Mouse (Mus musculus) kidney, embryonic 14.5 days (tissue): ENCODE measurements around the gene Ilf2. TPM values are rescaled to one million over a fixed set of nuclear protein-coding genes. Genes with fewer than 3 reads are reported as not detected.
A peak's percentile ranks its signal among the peaks of the same experiment; 100 is the strongest.

ENCODE experiments used
- ATAC-seq: fragments of 200-750 bp; cut with Nextera tagmentation; 2 replicates; pipeline ENCODE4 v1.8.0; 2017; ENCODE audit warnings: moderate number of reproducible peaks, mild to moderate bottlenecking, moderate TSS enrichment, moderate library complexity; ENCODE audit not compliant: low FRiP score, low TSS enrichment
- H3K27ac ChIP-seq: fragments of 300-500 bp; sonication (generic); 2 replicates; pipeline ENCODE4 v1.5.1; 2014; ENCODE audit warnings: low read depth, mild to moderate bottlenecking, low read length, moderate library complexity, mixed read lengths
- H3K27me3 ChIP-seq: fragments of 300-500 bp; sonication (generic); 2 replicates; pipeline ENCODE4 v1.6.1; 2014; ENCODE audit warnings: mild to moderate bottlenecking, low read length; ENCODE audit not compliant: control insufficient read depth, insufficient read depth
- H3K36me3 ChIP-seq: fragments of 300-500 bp; sonication (generic); 2 replicates; pipeline ENCODE4 v1.6.1; 2014; ENCODE audit warnings: low read length, mixed read lengths; ENCODE audit not compliant: control insufficient read depth, insufficient read depth
- H3K4me1 ChIP-seq: fragments of 300-500 bp; sonication (generic); 2 replicates; pipeline ENCODE4 v1.6.1; 2014; ENCODE audit warnings: low read length, mixed read lengths; ENCODE audit not compliant: control insufficient read depth, insufficient read depth
- H3K4me2 ChIP-seq: fragments of 300-500 bp; sonication (generic); replicated peaks from 2 replicates; pipeline ENCODE4 v1.6.1; 2014; ENCODE audit warnings: low read depth, mild to moderate bottlenecking, low read length
- H3K4me3 ChIP-seq: fragments of 300-500 bp; sonication (generic); 2 replicates; pipeline ENCODE4 v1.5.1; 2014; ENCODE audit warnings: mild to moderate bottlenecking, low read length
- H3K9ac ChIP-seq: fragments of 300-500 bp; sonication (generic); 2 replicates; pipeline ENCODE4 v1.6.1; 2014; ENCODE audit warnings: low read depth, mild to moderate bottlenecking, low read length, moderate library complexity
- H3K9me3 ChIP-seq: fragments of 300-500 bp; sonication (generic); 2 replicates; pipeline ENCODE4 v1.6.1; 2016; ENCODE audit warnings: low read length; ENCODE audit not compliant: control insufficient read depth
- WGBS: fragments of 180-500 bp; shearing (Covaris S2); extraction: QIAGEN DNeasy Blood & Tissue Kit; methylation state at CpG from one replicate; pipeline ENCODE4 v1.1.7; 2014; 5-methylcytosine and 5-hydroxymethylcytosine counted together
- polyA plus RNA-seq: library from polyadenylated mRNA; unstranded; fragments of >200 nt; fragmentation: Nextera tagmentation; extraction: Ambion mirVana; gene quantifications from 2 replicates; pipeline ENCODE4 v1.2.1, GENCODE M21; 2014

The Ilf2 gene
- 245 and 262 TPM in 2 replicates for polyA plus RNA-seq

- Histone ChIP-seq H3K4me1 (peaks cover 10% of the 10 kb centered on the region), H3K9me3 (no peaks in the 10 kb centered on the region), H3K4me2 (peak within 1 kb of the TSS; percentile 81), H3K4me3 (peak within 1 kb of the TSS; percentile 94), H3K36me3 (peaks cover 31% of the 10 kb centered on the region), H3K27me3 (no peaks in the 10 kb centered on the region), H3K9ac (peak within 1 kb of the TSS; percentile 92), H3K27ac (peak within 1 kb of the TSS; percentile 94)
- under 1% methylated on average over 45 of the region's 45 CpGs for WGBS
- ATAC-seq, result peak; percentile 99
These were observed at the start of gene Ilf2 for GRCm38 (mm10) chr3:90475831-90476611. TSS of gene Ilf2 (plus strand) at chr3:90476126.

GRCm38 (mm10) chr3:90427574-90427973 is 48.4 kb upstream of the Ilf2 start:
- no peak overlapping the region for H3K4me2 ChIP-seq
- H3K4me3 ChIP-seq, result no peak overlapping the region
- no peak overlapping the region for H3K27ac ChIP-seq
- H3K27me3 ChIP-seq, result no peaks in the 10 kb centered on the region
- H3K4me1 ChIP-seq, result peaks cover 27% of the 10 kb centered on the region
- H3K36me3 ChIP-seq, result peaks cover 14% of the 10 kb centered on the region; the same call in 1 of the 2 replicates
- no peaks in the 10 kb centered on the region for H3K9me3 ChIP-seq
- 60% methylated on average over 1 of the region's 1 CpGs for WGBS
- ATAC-seq, result no peak; the same call in 1 of the 2 replicates
- H3K9ac ChIP-seq, result no peak overlapping the region

GRCm38 (mm10) chr3:90428186-90428585 is 47.7 kb upstream of the Ilf2 start:
- 81% methylated on average over 6 of the region's 6 CpGs for WGBS
- H3K4me2 ChIP-seq, result no peak overlapping the region
- no peak overlapping the region for H3K27ac ChIP-seq
- peaks cover 27% of the 10 kb centered on the region for H3K4me1 ChIP-seq
- no peak overlapping the region for H3K4me3 ChIP-seq
- no peak for ATAC-seq
- no peak overlapping the region for H3K9ac ChIP-seq
- no peaks in the 10 kb centered on the region for H3K27me3 ChIP-seq
- H3K9me3 ChIP-seq, result no peaks in the 10 kb centered on the region
- peaks cover 8% of the 10 kb centered on the region; the same call in 1 of the 2 replicates for H3K36me3 ChIP-seq

GRCm38 (mm10) chr3:90429576-90429975 is 46.4 kb upstream of the Ilf2 start:
- no peak for ATAC-seq
- Histone ChIP-seq H3K9ac (no peak overlapping the region), H3K4me1 (peaks cover 27% of the 10 kb centered on the region), H3K27me3 (no peaks in the 10 kb centered on the region), H3K9me3 (no peaks in the 10 kb centered on the region), H3K36me3 (no peaks in the 10 kb centered on the region; the same call in 1 of the 2 replicates), H3K27ac (no peak overlapping the region), H3K4me3 (no peak overlapping the region), H3K4me2 (no peak overlapping the region)
- WGBS, result 87% methylated on average over 3 of the region's 3 CpGs

- Histone ChIP-seq H3K4me2 (peak overlapping the region; percentile 96), H3K27me3 (no peaks in the 10 kb centered on the region), H3K27ac (no peak overlapping the region; the same call in 1 of the 2 replicates), H3K9ac (peak overlapping the region; percentile 91), H3K4me3 (peak overlapping the region; percentile 74), H3K9me3 (no peaks in the 10 kb centered on the region), H3K36me3 (no peaks in the 10 kb centered on the region), H3K4me1 (peaks cover 22% of the 10 kb centered on the region)
- WGBS, result 9% methylated on average over 2 of the region's 2 CpGs
- ATAC-seq, result no peak
These were observed 43.6 kb upstream of the Ilf2 start for GRCm38 (mm10) chr3:90432348-90432747.

GRCm38 (mm10) chr3:90432811-90433219 is 43.1 kb upstream of the Ilf2 start:
- H3K9ac ChIP-seq, result peak overlapping the region; percentile 91
- peak overlapping the region; percentile 98 for H3K27ac ChIP-seq
- ATAC-seq, result peak; percentile 30
- 0% methylated on average over 12 of the region's 12 CpGs for WGBS
- peak overlapping the region; percentile 96 for H3K4me2 ChIP-seq
- H3K36me3 ChIP-seq, result no peaks in the 10 kb centered on the region
- no peaks in the 10 kb centered on the region for H3K27me3 ChIP-seq
- peak overlapping the region; percentile 74 for H3K4me3 ChIP-seq
- no peaks in the 10 kb centered on the region for H3K9me3 ChIP-seq
- H3K4me1 ChIP-seq, result peaks cover 22% of the 10 kb centered on the region

GRCm38 (mm10) chr3:90433381-90434020 is 42.4 kb upstream of the Ilf2 start, which contains the start of gene Ints3:
TSS of gene Ints3 (minus strand) at chr3:90433622.
- under 1% methylated on average over 52 of the region's 52 CpGs for WGBS
- Histone ChIP-seq H3K27me3 (no peaks in the 10 kb centered on the region), H3K36me3 (no peaks in the 10 kb centered on the region), H3K4me3 (peak within 1 kb of the TSS; percentile 74), H3K27ac (peak within 1 kb of the TSS; percentile 98), H3K4me1 (peaks cover 18% of the 10 kb centered on the region), H3K4me2 (peak within 1 kb of the TSS; percentile 96), H3K9ac (peak within 1 kb of the TSS; percentile 91), H3K9me3 (no peaks in the 10 kb centered on the region)
- ATAC-seq, result peak; percentile 100

- H3K9me3 ChIP-seq, result no peaks in the 10 kb centered on the region
- peaks cover 18% of the 10 kb centered on the region for H3K4me1 ChIP-seq
- H3K27ac ChIP-seq, result peak overlapping the region; percentile 98; the same call in 1 of the 2 replicates
- H3K4me3 ChIP-seq, result peak overlapping the region; percentile 74
- no peak for ATAC-seq
- H3K4me2 ChIP-seq, result peak overlapping the region; percentile 96
- H3K36me3 ChIP-seq, result no peaks in the 10 kb centered on the region
- H3K27me3 ChIP-seq, result no peaks in the 10 kb centered on the region
- WGBS, result 47% methylated on average over 11 of the region's 11 CpGs
- peak overlapping the region; percentile 62; the same call in 1 of the 2 replicates for H3K9ac ChIP-seq
These were observed 41.7 kb upstream of the Ilf2 start for GRCm38 (mm10) chr3:90434073-90434730.
